Mouse (Mus musculus) naive thymus-derived CD4-positive, alpha-beta T cell, adult 2 months (primary cell): ENCODE data around the gene Shc3.

Source experiments
- DNase-seq: peaks from one replicate; pipeline ENCODE4 v3.0.0-alpha.2; 2011; ENCODE audit warnings: low read depth

Gene Shc3

GRCm38 (mm10) chr13:51568501-51568901 lies 718 bp downstream of the Shc3 start:
- no peak for DNase-seq

DNA sequence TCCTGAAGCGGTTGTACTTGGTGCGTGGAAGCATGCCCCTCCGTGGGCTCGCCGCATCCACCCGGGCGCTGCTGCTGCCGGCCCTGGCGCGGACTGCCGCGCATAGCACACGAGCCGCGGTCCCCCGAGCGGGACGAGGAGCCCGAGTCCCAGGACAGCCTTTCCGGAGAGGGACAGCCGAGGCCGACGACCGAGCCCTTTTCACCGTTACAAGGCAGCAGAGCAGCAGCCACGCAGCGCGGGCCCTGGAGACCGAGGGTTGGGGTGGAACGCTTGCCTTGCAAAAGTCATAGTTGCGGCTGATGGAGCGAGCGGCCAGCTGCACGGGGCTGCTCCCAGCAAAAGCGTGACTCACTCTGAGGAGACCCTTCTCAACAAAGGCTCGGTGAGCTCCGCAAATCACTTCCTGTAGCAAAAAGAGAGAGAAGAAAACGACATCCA lies 1.8 kb downstream of the Shc3 start:
- peak; percentile 1 for DNase-seq

DNA sequence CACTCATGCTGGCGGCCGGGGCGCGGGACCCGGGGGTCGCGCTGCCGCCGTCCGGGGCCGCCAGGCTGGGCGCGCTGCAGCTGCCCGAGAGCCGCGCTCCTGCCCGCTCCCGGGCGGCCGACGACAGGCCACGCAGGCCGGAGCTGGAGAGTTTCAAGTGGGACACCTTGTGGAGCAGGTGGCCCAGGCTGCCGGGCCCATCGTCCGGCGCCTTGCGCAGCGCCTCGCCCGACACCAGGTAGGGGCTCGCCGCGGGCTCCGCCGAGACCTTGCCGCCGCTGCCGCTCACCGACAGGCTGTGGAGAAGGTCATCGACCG lies 2.2 kb downstream of the Shc3 start:
- DNase-seq = no peak

DNA sequence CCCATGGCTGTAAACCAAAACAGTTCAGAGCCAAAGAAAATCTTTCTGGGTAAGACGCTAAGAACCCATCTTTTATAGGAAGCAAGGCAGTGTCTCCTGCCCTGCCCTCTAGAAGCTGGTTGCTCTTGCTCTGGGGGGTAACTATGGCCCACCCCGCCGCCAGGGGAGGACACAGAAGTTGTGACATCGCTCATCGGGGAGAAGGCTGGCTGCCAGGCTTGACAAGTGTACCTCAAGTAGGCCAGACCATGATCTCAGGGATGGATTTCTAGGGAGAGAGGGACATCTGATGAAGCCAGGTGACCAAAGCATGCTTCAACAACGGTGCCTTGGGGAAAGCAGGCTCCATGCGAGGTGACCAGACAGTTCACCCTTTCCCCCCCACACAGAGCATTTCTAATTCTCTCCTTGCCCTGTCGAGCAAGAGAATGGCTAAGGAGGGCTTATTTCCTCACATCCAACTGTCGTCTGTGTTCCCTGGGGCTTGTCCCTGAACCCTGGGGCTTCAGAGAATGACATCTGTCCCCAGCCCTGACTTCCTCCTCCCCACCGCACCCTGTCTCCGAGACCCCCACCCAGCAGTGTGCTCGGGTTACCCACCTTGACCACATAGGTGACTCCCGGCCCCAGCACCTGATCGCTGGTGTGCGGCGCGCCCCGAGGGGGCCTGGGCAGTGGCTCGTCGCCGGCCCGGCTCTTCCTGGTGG lies 2.7 kb downstream of the Shc3 start:
- DNase-seq = no peak

GRCm38 (mm10) chr13:51564741-51565140 lies 4.5 kb downstream of the Shc3 start:
- DNase-seq = no peak

- no peak for DNase-seq
Measured at GRCm38 (mm10) chr13:51553343-51553742, 15.9 kb downstream of the Shc3 start.

GRCm38 (mm10) chr13:51552233-51552632 lies 17.0 kb downstream of the Shc3 start:
- DNase-seq = no peak

- DNase-seq = no peak
Measured at GRCm38 (mm10) chr13:51551824-51552223, 17.4 kb downstream of the Shc3 start.

GRCm38 (mm10) chr13:51539816-51540215 lies 29.4 kb downstream of the Shc3 start:
- no peak for DNase-seq

GRCm38 (mm10) chr13:51535326-51535725 lies 33.9 kb downstream of the Shc3 start:
- DNase-seq = no peak

- no peak for DNase-seq
Measured at GRCm38 (mm10) chr13:51526480-51526879, 42.7 kb downstream of the Shc3 start.

DNA sequence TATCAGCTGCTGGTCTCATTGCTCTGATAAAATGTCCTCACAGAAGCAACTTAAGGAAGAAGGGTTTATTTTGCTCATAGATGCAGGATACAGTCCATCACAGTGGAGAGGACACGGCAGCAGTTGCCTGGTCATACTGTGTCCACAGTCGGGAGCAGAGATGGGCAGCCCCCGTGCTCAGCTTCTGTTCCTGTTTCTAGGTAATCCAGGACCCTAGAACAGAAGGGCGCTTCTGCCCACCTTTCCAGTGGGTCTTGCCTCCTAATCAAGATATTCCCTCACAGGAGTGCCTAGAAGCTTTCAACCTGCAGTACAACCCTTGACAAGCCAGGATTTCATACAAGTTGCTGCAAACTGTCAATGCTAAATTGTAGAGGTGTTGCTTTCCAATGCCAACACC lies 44.9 kb downstream of the Shc3 start:
- DNase-seq = no peak

GRCm38 (mm10) chr13:51523311-51523710 lies 45.9 kb downstream of the Shc3 start:
- DNase-seq = no peak

- no peak for DNase-seq
Measured at GRCm38 (mm10) chr13:51518880-51519279, 50.3 kb downstream of the Shc3 start.

- no peak for DNase-seq
Measured at GRCm38 (mm10) chr13:51517943-51518342, 51.3 kb downstream of the Shc3 start.

DNA sequence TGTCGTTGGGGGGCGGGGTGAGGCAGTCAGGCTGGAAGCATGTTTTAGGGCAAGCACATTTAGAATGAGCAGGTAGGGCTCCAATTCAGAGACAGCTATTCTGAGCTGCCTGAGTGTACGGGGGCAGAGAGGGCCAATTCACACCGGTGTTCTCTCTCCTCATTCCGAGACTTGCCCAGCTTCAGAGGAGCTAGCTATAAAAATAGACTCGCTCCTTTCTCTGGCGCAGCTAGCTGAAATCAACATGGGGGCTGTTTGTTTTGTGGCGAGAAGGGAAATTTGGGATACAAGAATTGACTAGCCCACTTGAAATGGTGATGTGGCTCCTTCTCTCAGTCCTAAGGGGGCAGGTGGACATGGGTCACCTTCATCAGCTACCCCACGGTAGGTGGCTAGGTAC lies 60.4 kb downstream of the Shc3 start:
- DNase-seq = no peak

- DNase-seq = no peak
Measured at GRCm38 (mm10) chr13:51505711-51506110, 63.5 kb downstream of the Shc3 start.

GRCm38 (mm10) chr13:51499769-51500168 lies 69.5 kb downstream of the Shc3 start:
- no peak for DNase-seq

GRCm38 (mm10) chr13:51493676-51494075 lies 75.5 kb downstream of the Shc3 start:
- DNase-seq = no peak

DNA sequence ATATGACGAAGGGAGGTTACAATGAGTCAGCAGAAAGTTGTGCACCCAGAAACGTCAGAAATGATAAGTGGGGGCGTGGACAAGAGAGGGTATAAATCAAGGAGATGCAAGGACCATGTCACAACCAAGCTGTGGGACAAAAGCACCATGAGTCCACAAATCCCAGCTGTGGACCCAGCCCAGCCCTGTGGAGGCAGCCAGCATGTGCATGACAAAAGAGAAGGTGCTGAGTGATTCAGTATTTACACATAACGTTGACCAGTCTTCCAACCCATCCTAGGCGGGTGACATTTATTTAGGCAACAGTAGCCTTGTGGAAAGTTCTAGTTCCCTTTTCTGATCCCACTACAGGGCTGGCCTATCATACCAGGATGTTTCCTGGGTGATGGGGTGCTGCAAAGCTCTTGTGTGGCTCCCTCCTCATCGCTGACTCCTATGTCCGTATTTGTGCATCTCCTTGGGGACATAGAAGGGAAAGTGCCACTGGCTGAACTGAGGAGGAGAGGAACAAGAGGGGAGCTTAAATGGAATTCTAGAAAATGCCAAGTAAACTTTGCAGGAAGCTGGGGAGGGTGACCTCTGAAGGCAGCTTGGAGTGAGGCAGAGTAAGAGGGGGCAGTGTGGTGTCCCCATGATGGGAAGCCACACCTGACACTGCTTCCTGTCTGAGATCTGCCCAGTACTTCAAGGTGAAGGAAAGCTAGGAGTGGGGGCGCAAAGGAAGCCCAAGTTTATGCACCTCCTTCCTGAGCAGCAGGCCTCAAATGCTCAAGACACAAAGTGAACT lies 77.4 kb downstream of the Shc3 start:
- DNase-seq = no peak

GRCm38 (mm10) chr13:51490195-51490594 lies 79.0 kb downstream of the Shc3 start:
- no peak for DNase-seq

DNA sequence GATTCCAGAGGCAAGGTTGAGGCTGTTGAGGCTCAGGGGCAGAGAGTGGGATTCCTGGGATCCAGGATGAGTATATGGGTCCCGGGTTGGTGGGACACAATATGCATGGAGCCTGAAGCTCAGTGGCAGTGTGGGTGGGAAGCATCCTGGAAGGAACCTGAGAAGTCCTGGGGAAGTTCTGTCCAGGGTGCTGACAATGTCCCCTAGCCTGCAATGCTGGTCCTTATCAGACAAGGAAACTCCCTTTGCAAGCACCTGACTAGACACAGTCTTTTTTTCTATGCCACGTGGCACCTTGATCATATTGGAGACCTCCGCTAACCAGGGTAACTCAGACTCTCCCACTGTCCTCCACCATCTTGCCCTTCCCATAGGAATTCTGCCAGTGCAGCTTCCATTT lies 80.3 kb downstream of the Shc3 start:
- DNase-seq = no peak

DNA sequence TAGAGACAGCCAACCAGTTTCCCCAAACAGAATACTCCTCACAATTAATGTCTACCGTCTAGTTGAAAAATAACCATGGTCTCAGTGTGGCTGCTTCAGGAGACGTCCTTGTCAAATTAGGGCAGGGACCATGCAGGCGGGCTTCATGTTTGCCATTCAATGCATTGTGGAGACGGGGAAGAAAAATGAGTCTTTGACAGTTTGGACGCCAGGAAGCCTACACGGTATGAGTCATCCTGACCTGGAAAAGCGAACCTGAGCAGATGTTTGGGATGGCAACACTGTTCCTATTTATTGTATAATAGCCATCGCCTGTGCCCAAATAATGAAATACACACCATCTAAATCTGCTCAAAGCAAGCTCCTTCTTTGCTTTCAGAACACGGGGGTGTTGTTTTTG lies 83.9 kb downstream of the Shc3 start:
- DNase-seq = no peak

DNA sequence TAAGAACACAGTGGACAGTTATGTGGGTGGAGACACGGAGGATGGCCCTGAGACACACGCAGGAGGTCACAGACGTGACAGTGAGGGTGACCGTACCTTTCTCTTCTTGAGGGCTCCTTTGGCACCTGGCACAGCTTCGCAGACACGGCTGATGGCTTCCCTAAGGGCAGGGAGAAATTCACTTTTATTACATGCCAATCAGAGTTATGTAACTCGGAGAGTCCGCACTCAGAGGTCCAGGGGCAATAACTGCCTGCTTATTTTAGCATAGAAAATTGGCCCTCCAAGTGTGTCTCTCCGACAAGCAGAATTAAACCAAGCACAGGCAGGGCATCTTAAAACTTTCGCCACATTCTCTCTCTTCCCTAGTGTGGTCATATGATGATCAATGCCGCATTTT lies 86.4 kb downstream of the Shc3 start:
- DNase-seq = no peak
